Mouse (Mus musculus) erythroid progenitor cell, adult 5-6 weeks (primary cell): Measurements from ENCODE around the gene Ctnnb1. TPM values are rescaled to one million over a fixed set of nuclear protein-coding genes. Genes with fewer than 3 reads are reported as not detected.

Source experiments
- ATAC-seq: replicated peaks from 2 replicates; pipeline ENCODE4 v1.8.0; 2016; ENCODE audit warnings: moderate number of reproducible peaks, mild to moderate bottlenecking, moderate TSS enrichment, inconsistent platforms; ENCODE audit not compliant: poor library complexity, low FRiP score, severe bottlenecking
- total RNA-seq, 2 experiments: library from RNA; stranded (forward) in 1 of 2; stranded (reverse) in 1 of 2; fragments of 150-400 nt in 1 of 2; fragments of 186-747, 209-891 nt in 1 of 2; gene quantifications; 2 replicates each; pipeline versions ENCODE4 v1.2.3 to v1.2.4; 2015 to 2017; ENCODE audit warnings: low replicate concordance in 2 of 2

The Ctnnb1 gene
- total RNA-seq, 2 experiments from 2014 or later, result 220 to 237 TPM

DNA sequence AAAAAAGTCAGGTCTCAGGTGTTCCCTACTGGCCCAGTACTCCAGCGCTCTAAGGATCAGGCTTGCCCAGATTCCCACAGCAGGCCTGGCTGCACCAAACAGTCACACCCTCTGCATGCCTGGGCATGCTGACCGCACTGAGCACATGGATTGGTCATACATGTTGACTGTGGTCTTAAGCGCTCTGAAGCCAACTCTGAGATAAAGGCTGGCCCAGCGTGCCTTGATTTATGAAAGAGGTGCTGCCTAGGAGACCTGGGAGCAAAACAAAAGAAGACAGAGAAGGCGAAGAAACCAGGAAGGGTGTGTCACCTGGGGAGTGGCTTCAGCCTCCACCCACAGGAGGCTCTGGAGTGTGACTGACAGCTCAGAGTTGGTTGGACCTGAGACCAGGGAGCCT is 9.9 kb upstream of the Ctnnb1 start:
- no peak for ATAC-seq

GRCm38 (mm10) chr9:120926126-120926525 is 2.9 kb upstream of the Ctnnb1 start:
- no peak for ATAC-seq

DNA sequence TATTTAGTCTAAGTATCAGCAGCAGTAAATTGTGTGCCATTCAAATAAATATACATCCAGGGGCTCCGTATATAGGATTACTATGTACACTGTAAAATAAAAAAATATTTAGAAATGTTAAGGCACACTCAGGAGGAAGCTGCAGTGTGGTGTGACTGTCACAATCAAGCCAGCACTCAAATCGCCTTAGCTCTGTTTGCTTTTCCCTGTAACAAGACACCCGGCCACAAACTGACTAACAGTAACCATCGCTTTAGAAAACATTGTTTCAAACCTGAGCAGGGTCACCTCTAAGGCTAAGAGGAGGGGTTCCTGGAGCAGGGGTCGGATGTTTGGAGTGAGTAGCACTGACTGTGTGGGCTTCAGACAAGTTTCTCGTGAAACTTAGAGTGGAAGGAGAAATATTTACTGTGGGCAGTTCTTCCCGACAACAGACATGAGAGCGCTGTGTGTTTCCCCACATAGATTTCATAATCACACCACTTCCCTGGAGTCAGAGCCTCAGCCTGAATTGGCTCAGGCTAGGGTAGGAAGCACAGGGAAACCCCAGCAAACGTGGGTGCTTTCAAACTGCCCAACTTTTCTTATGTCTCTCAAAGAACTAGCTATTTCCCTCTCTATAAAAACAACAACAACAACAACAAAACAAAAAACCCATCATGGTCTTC is 1.9 kb upstream of the Ctnnb1 start:
- no peak for ATAC-seq

GRCm38 (mm10) chr9:120930021-120930420 is 1.0 kb downstream of the Ctnnb1 start:
- ATAC-seq, result no peak

DNA sequence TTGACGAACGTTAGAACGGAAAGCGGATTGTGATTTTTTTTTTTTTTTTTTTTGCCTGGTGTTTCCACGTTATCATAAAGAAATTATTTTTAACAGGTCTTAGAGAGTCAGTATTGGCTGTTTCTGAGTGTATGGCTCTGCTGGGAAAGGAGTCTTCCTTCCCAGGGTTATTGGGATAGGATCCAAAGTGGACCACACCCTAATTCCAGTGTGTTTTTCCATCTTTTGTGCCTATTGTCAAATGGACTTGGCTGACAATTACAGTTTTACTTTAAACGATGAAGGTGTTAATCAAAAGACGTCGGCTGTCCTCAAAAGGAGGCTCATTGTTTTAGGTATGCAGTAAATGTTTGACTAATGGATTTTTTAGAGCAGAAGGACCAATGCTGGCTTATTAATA is 1.8 kb downstream of the Ctnnb1 start:
- no peak for ATAC-seq

- no peak for ATAC-seq
Measured at GRCm38 (mm10) chr9:120932371-120932770, 3.4 kb downstream of the Ctnnb1 start.

GRCm38 (mm10) chr9:120932797-120933586 is 4.0 kb downstream of the Ctnnb1 start:
- ATAC-seq, result peak; percentile 84

- no peak for ATAC-seq
Measured at GRCm38 (mm10) chr9:120933587-120933885, 4.5 kb downstream of the Ctnnb1 start.

DNA sequence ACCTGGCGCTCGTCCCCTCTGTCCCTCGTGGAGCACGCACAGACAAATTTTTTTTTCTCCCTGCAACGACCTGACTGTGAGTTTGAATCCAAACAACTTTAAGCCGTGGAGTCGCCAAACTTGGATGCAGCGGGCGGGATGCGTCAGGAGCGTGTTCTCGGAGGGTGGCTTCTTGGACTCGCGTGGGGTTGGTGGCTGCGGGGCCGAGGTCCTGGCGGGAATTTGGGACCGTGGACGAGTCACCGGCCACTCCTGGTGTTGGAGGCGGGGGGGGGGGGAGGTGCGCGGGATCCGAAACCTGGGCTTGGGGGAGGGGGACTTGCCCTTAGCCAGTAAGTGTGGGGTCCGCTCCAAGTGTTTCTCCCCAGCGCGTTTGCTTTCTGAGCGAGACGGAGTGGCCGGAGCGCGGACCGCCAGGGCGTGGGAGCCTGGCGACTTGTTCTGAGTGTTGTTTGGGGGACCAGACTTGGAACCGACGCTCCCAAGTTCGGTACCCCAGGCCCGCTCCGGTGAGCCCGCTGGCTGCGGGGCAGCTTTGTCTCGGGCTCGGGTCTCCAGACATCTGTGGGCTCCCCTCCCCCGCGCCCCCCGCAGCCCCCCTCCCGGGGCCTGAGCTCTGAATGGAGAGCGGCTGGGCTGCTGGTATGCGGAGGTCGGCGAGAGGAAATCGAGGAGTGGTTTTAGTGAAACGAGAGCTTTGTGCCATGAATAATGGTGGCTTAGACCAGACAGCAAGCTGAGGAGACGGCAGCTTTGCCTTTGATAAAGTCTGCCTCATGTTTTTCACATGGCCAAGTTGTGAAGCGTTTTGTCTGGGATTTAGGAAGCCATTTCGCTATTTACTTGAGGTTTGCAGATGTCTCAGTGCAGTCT is 5.1 kb downstream of the Ctnnb1 start:
- no peak for ATAC-seq

DNA sequence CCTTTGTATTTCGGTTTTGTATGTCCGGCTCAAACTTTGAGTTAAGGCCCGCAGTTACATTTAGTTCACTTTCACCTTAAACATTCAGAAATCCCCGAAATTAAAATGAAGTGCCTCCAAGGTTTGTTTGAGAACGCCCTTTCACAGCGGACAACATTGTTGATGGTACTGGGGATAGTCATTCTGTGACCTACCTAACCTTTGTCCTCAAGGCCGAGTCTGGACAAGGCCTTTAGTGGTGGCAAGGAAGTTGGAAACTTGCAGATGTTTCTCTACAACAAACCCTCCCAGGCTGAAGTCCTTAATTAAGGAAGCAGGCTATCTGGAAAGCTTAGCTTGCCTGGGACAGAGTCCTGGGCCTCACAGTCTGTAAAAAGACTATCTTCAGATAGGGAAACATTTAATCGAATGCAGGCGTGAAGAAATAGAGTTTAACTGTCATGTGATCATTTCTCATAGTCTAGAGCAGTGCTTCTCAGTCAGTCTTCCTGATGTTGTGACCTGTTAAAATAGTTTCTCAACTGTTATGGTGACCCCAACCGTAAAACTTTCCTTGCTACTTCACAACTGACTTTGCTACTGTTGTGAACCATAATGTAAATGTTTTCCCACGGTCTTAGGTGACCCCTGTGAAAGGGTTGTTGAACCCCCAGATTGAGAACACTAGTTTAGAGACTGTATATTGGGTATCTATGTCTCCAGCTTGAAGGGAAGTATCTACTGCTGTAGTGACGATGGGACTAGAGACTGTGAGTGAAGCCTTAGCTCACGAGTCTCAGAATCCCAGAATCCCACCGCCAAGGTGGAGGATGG is 6.0 kb downstream of the Ctnnb1 start:
- ATAC-seq, result no peak

GRCm38 (mm10) chr9:120935634-120935922 is 6.6 kb downstream of the Ctnnb1 start:
- ATAC-seq, result no peak

GRCm38 (mm10) chr9:120936351-120936750 is 7.3 kb downstream of the Ctnnb1 start:
- 0 out of 2 replicates have a peak, but pooled peaks have one; percentile 35 for ATAC-seq

DNA sequence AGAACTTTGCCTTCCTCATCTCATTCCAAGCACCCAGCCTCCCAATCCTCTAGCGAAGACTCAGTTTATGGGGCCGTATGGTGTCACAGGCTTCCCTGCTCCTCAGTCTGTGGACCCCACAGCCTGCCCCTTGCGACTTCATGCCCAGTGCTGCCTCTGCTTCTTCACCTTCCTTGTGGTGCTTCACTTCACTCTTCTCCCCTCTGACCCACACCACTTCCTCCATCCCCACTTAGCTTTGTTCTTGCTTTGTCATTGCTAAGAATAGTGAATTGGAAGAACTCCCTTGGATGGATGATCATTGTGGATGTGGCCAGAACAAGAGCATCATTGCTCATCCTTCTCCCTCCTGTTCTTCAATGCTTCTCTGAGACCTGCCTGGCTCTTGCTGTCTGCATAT is 11.8 kb downstream of the Ctnnb1 start:
- ATAC-seq, result no peak

- ATAC-seq, result peak; percentile 40; the same call in 1 of the 2 replicates
Measured at GRCm38 (mm10) chr9:120943757-120944156, 14.7 kb downstream of the Ctnnb1 start.

GRCm38 (mm10) chr9:120944211-120944610 is 15.2 kb downstream of the Ctnnb1 start:
- peak; percentile 52 for ATAC-seq

GRCm38 (mm10) chr9:120946131-120946530 is 17.1 kb downstream of the Ctnnb1 start:
- ATAC-seq, result no peak

- no peak for ATAC-seq
Measured at GRCm38 (mm10) chr9:120948832-120949231, 19.8 kb downstream of the Ctnnb1 start.

DNA sequence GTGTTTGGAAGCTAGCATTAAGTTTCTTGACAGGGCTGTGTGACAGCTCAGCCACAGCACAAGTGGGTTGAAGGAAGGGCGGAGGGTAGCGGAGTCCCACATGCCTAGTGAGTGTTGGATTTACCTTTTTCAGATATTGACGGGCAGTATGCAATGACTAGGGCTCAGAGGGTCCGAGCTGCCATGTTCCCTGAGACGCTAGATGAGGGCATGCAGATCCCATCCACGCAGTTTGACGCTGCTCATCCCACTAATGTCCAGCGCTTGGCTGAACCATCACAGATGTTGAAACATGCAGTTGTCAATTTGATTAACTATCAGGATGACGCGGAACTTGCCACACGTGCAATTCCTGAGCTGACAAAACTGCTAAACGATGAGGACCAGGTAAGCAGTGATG is 21.7 kb downstream of the Ctnnb1 start:
- ATAC-seq, result no peak

- no peak for ATAC-seq
Measured at GRCm38 (mm10) chr9:120951947-120952346, 22.9 kb downstream of the Ctnnb1 start.

DNA sequence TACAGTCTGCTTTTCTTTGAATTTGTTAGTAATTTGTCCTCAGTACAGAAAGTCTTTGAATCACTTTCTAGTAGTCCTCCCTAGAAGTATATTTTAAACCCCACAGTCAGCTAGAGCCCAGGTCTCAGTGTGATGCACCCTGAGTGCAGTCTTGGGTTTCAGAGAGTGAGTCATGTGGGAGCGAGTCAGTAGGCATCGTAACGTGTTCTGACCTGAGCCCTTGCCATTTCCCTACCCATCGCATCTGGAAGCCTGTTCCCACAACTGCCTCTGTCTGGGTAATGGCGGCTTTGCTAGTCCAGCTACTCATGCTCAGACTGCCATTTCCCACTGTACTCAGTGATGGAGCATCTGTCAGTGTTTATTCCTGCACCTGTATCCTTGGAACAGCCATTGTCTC is 29.0 kb downstream of the Ctnnb1 start:
- no peak for ATAC-seq
